Mouse (Mus musculus) forebrain, embryonic 12.5 days (tissue): ENCODE measurements around the gene Eif4b. TPM values are rescaled to one million over a fixed set of nuclear protein-coding genes. Genes with fewer than 3 reads are reported as not detected.
A peak's percentile ranks its signal among the peaks of the same experiment; 100 is the strongest.

Experiments
- ATAC-seq: fragments of 200-750 bp; cut with Nextera tagmentation; 2 replicates; pipeline ENCODE4 v1.8.0; 2017; ENCODE audit warnings: moderate TSS enrichment; ENCODE audit not compliant: low FRiP score
- H3K27ac ChIP-seq: fragments of 300-500 bp; sonication (generic); 2 replicates; pipeline ENCODE4 v1.5.1; 2016; ENCODE audit warnings: mild to moderate bottlenecking
- H3K27me3 ChIP-seq: fragments of 300-500 bp; sonication (generic); 2 replicates; pipeline ENCODE4 v1.6.1; 2016; ENCODE audit warnings: mild to moderate bottlenecking
- H3K36me3 ChIP-seq: fragments of 300-500 bp; sonication (generic); replicated peaks from 2 replicates; pipeline ENCODE4 v1.6.1; 2016; ENCODE audit warnings: mild to moderate bottlenecking
- H3K4me1 ChIP-seq: fragments of 300-500 bp; sonication (generic); 2 replicates; pipeline ENCODE4 v1.6.1; 2016
- H3K4me2 ChIP-seq: fragments of 300-500 bp; sonication (generic); 2 replicates; pipeline ENCODE4 v1.6.1; 2016; ENCODE audit warnings: mild to moderate bottlenecking, moderate library complexity
- H3K4me3 ChIP-seq: fragments of 300-500 bp; sonication (generic); replicated peaks from 2 replicates; pipeline ENCODE4 v1.5.1; 2016; ENCODE audit warnings: mild to moderate bottlenecking
- H3K9ac ChIP-seq: fragments of 300-500 bp; sonication (generic); 2 replicates; pipeline ENCODE4 v1.6.1; 2016; ENCODE audit warnings: mild to moderate bottlenecking
- H3K9me3 ChIP-seq: fragments of 300-500 bp; sonication (generic); 2 replicates; pipeline ENCODE4 v1.6.1; 2016
- WGBS: fragments of 180-500 bp; shearing (Covaris S2); methylation state at CpG from one replicate; pipeline ENCODE4 v1.1.7; 2016; 5-methylcytosine and 5-hydroxymethylcytosine counted together
- polyA plus RNA-seq: library from polyadenylated mRNA; unstranded; fragments of >200 nt; fragmentation: Nextera tagmentation; extraction: Ambion mirVana; gene quantifications from 2 replicates; pipeline ENCODE4 v1.2.1, GENCODE M21; 2016

Eif4b gene
- polyA plus RNA-seq, 1 experiment from 2014 or later, result 109 TPM

- H3K27ac ChIP-seq, result no peak overlapping the region
- H3K27me3 ChIP-seq, result peaks cover 52% of the 10 kb centered on the region
- H3K4me1 ChIP-seq, result peaks cover 6% of the 10 kb centered on the region; the same call in 1 of the 2 replicates
- ATAC-seq, result no peak
- WGBS, result 56% methylated on average over 23 of the region's 23 CpGs
- H3K36me3 ChIP-seq, result no peaks in the 10 kb centered on the region
- H3K4me3 ChIP-seq, result no peak overlapping the region
- H3K4me2 ChIP-seq, result no peak overlapping the region
- no peaks in the 10 kb centered on the region for H3K9me3 ChIP-seq
- no peak overlapping the region for H3K9ac ChIP-seq
Measured at GRCm38 (mm10) chr15:102142914-102143912, 69.6 kb downstream of the Eif4b start.

GRCm38 (mm10) chr15:102144274-102144711 is 70.7 kb downstream of the Eif4b start, which contains the start of gene Igfbp6:
Gene Igfbp6, plus strand, starts transcription at chr15:102144362.
- Histone ChIP-seq H3K36me3 (no peaks in the 10 kb centered on the region), H3K9me3 (no peaks in the 10 kb centered on the region), H3K4me3 (peak within 1 kb of the TSS; percentile 18), H3K27ac (no peak within 1 kb of the TSS), H3K4me1 (peaks cover 6% of the 10 kb centered on the region; the same call in 1 of the 2 replicates), H3K27me3 (peaks cover 52% of the 10 kb centered on the region), H3K9ac (peak within 1 kb of the TSS; percentile 26; the same call in 1 of the 2 replicates), H3K4me2 (peak within 1 kb of the TSS; percentile 38)
- ATAC-seq, result no peak
- WGBS, result 2% methylated on average over 22 of the region's 22 CpGs

- peak overlapping the region; percentile 26; the same call in 1 of the 2 replicates for H3K9ac ChIP-seq
- peaks cover 6% of the 10 kb centered on the region; the same call in 1 of the 2 replicates for H3K4me1 ChIP-seq
- H3K9me3 ChIP-seq, result no peaks in the 10 kb centered on the region
- peak overlapping the region; percentile 38 for H3K4me2 ChIP-seq
- peaks cover 52% of the 10 kb centered on the region for H3K27me3 ChIP-seq
- peak overlapping the region; percentile 18 for H3K4me3 ChIP-seq
- H3K36me3 ChIP-seq, result no peaks in the 10 kb centered on the region
- 11% methylated on average over 19 of the region's 19 CpGs for WGBS
- no peak for ATAC-seq
- no peak overlapping the region for H3K27ac ChIP-seq
Measured at GRCm38 (mm10) chr15:102144726-102145125, 71.2 kb downstream of the Eif4b start.

GRCm38 (mm10) chr15:102145330-102145729 is 71.8 kb downstream of the Eif4b start:
- 91% methylated on average over 10 of the region's 10 CpGs for WGBS
- H3K36me3 ChIP-seq, result no peaks in the 10 kb centered on the region
- H3K4me3 ChIP-seq, result no peak overlapping the region
- H3K4me1 ChIP-seq, result peaks cover 6% of the 10 kb centered on the region
- ATAC-seq, result no peak
- no peaks in the 10 kb centered on the region for H3K9me3 ChIP-seq
- no peak overlapping the region for H3K4me2 ChIP-seq
- no peak overlapping the region for H3K27ac ChIP-seq
- peaks cover 52% of the 10 kb centered on the region for H3K27me3 ChIP-seq
- no peak overlapping the region for H3K9ac ChIP-seq

GRCm38 (mm10) chr15:102146089-102146488 is 72.5 kb downstream of the Eif4b start:
- WGBS, result 89% methylated on average over 5 of the region's 5 CpGs
- ATAC-seq, result no peak
- Histone ChIP-seq H3K36me3 (no peaks in the 10 kb centered on the region), H3K27ac (no peak overlapping the region), H3K9me3 (no peaks in the 10 kb centered on the region), H3K9ac (no peak overlapping the region), H3K27me3 (peaks cover 52% of the 10 kb centered on the region), H3K4me2 (no peak overlapping the region), H3K4me1 (peaks cover 10% of the 10 kb centered on the region), H3K4me3 (no peak overlapping the region)

Other genes starting within 250 kb of the Eif4b start
- 4.0 and 4.5 TPM in 2 replicates for gene Krt1, start 223.0 kb upstream of the Eif4b start, polyA plus RNA-seq
- gene Krt77, start 204.1 kb upstream of the Eif4b start, polyA plus RNA-seq, result not detected in 2 replicates
- not detected in 2 replicates for gene Krt76, start 180.9 kb upstream of the Eif4b start, polyA plus RNA-seq
- gene Krt4, start 149.0 kb upstream of the Eif4b start, polyA plus RNA-seq, result not detected in 2 replicates
- gene Krt79, start 133.4 kb upstream of the Eif4b start, polyA plus RNA-seq, result 0.08 and 0.15 TPM in 2 replicates
- not detected in 2 replicates for gene Krt78, start 119.5 kb upstream of the Eif4b start, polyA plus RNA-seq
- gene Krt8, start 69.3 kb upstream of the Eif4b start, polyA plus RNA-seq, result 10.0 and 13.4 TPM in 2 replicates
- 9.4 and 13.6 TPM in 2 replicates for gene Krt18, start 45.6 kb upstream of the Eif4b start, polyA plus RNA-seq
- gene Tns2, start 26.6 kb downstream of the Eif4b start, polyA plus RNA-seq, result 7.9 and 8.2 TPM in 2 replicates
- 19.1 and 19.6 TPM in 2 replicates for gene Spryd3, start 62.5 kb downstream of the Eif4b start, polyA plus RNA-seq
- 0.24 and 0.79 TPM in 2 replicates for gene Igfbp6, start 70.6 kb downstream of the Eif4b start, polyA plus RNA-seq
- 0.08 TPM in 1 of 2 replicates, not detected in the other for gene Soat2, start 76.8 kb downstream of the Eif4b start, polyA plus RNA-seq
- gene Zfp740, start 129.5 kb downstream of the Eif4b start, polyA plus RNA-seq, result 127 and 132 TPM in 2 replicates
- gene Csad, start 131.0 kb downstream of the Eif4b start, polyA plus RNA-seq, result 46.2 and 51.8 TPM in 2 replicates
- gene Itgb7, start 158.2 kb downstream of the Eif4b start, polyA plus RNA-seq, result 0.65 and 0.88 TPM in 2 replicates
- 13.1 and 16.7 TPM in 2 replicates for gene Rarg, start 183.7 kb downstream of the Eif4b start, polyA plus RNA-seq
- 0.09 and 0.17 TPM in 2 replicates for gene Gm9918, start 196.8 kb downstream of the Eif4b start, polyA plus RNA-seq
- 48.9 and 50.5 TPM in 2 replicates for gene Mfsd5, start 205.7 kb downstream of the Eif4b start, polyA plus RNA-seq
- gene Espl1, start 222.5 kb downstream of the Eif4b start, polyA plus RNA-seq, result 36.9 and 42.3 TPM in 2 replicates